Mouse (Mus musculus): ENCODE results near the gene A3galt2. TPM values are rescaled to one million over a fixed set of nuclear protein-coding genes. Genes with fewer than 3 reads are reported as not detected.

A3galt2 gene
- polyA plus RNA-seq, 1 experiment from 2014 or later, result not detected

DNA sequence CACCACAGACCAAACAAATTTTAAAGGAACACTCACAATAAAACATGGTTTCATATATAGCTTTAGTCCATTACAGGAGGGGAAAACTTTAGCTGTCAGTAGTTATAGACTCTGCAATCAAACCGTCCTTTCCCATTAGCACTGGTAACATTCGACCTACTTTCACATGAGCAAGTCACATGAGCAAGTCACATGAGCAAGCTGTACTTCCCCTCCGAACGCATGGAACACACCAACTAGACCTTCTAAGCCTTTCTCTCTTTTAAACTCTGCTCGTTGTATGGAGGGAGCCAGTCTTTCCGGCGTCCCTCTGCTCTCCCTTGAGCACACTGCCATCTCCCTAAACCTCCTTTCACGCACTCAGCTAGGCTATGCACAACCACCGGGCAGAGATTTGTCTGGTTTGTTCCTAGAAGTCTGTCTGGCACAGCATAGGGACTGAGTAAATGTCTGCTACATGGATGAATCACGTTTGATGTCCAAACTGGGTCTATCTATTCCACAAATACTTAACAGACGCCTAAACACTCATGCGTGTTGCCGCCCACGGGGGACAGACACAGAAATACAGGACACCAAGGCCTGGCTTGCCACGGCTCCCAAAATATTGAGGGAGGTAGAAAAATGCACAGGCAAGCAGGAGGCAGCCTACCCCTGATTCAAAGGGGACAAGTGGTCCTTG lies 29.9 kb downstream of the A3galt2 start:
- 82% methylated on average over 15 of the region's 15 CpGs for WGBS (ENCODE audit: insufficient replicate concordance)
- H3K9ac ChIP-seq, result no peak overlapping the region
- peaks cover 20% of the 10 kb centered on the region for H3K4me1 ChIP-seq (replicated peaks)
- H3K9me3 ChIP-seq (replicated peaks), result no peaks in the 10 kb centered on the region
- no peak overlapping the region for H3K4me3 ChIP-seq (replicated peaks)
- peaks cover 83% of the 10 kb centered on the region for H3K36me3 ChIP-seq
- no peaks in the 10 kb centered on the region for H3K27me3 ChIP-seq
- ATAC-seq (ENCODE audit: low read depth), result no peak
- no peak overlapping the region for H3K27ac ChIP-seq
- DNase-seq, result no peak
- no peak overlapping the region for H3K4me2 ChIP-seq

DNA sequence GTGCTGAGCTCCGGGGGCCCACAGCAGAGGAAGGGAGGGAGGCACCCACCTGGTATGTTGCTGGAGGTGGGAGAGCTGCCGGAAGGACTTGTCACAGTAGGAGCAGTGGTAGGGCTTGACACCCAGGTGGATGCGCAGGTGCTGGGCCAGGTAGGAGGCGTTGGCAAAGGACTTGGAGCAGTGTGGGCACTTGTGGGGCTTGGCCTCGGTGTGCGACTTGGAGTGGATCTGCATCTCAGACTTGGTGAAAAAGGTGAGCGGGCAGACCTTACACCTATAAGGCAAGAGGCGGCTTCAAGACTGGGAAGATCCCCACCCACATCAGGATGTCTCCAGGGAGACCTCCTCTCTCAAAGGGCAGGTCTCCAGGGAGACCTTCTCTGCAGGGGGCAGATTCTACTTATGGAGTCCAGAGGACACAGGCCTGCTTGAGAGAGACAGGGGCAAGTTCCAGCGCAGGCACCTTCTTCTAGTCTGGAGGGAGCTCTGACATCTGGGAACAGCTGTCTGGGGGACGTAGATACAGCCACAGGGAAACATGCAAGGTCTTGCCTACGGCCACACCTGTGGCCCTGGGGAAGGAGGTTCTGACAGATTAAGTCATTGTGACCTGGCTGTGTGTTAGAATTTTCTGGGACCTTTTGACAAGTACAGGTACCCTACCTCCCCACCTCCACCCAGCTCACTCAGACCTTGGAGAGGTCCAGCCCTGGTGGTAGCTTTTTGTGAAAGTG lies 30.9 kb downstream of the A3galt2 start:
- DNase-seq (no peak), ATAC-seq (ENCODE audit: low read depth) (no peak)
- 87% methylated on average over 11 of the region's 11 CpGs for WGBS (ENCODE audit: insufficient replicate concordance)
- Histone ChIP-seq H3K27me3 (no peaks in the 10 kb centered on the region), H3K4me2 (no peak overlapping the region), H3K27ac (no peak overlapping the region), H3K4me3 (replicated peaks) (no peak overlapping the region), H3K9ac (no peak overlapping the region), H3K4me1 (replicated peaks) (peaks cover 26% of the 10 kb centered on the region), H3K36me3 (peaks cover 73% of the 10 kb centered on the region), H3K9me3 (replicated peaks) (no peaks in the 10 kb centered on the region)

DNA sequence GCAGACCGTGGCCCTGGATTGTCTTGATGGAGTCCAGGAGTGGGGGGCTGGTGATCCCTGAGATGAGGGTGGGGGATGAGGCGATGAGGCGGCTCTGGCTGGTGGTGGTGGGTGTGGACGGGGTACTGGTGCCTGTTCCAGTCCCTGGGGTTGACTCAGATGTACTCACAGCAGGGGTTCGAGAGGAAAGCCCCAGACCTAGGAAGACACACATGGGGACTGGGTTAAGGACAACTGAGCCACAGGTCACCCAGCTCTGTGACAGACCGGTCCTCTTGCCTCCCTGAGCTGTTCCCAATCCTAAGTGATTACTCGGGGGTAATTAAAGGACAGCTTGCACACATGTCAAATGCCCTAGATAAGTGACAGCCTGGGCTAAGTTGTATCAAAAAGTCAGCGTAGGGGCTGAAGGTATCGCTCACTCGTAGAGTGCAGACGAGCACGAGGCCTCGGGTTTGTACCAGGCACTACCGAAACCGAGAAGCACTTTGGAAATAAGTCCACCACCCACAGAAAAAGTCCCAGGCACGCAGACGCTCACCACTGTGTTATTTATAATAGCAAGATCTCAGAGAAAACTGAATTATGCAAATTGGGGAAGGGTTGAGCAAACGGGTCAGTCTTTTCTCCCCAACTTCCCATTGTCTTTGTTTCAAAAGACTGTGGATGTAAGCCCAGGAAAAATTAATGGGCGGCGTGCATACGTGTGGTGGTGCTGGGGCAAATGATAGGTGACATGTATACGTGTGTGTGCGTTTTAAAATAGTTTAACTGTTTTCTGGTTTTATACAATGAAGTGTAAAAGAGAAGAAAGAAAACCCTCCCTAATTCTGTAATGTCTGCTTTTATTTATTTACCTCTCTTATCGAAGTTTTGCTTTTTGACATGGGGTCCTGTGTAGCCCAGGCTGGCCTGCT lies 32.1 kb downstream of the A3galt2 start:
- Histone ChIP-seq H3K9ac (no peak overlapping the region), H3K27me3 (no peaks in the 10 kb centered on the region), H3K9me3 (replicated peaks) (no peaks in the 10 kb centered on the region), H3K27ac (no peak overlapping the region), H3K4me2 (no peak overlapping the region), H3K4me3 (replicated peaks) (no peak overlapping the region), H3K4me1 (replicated peaks) (peaks cover 28% of the 10 kb centered on the region), H3K36me3 (peaks cover 66% of the 10 kb centered on the region)
- ATAC-seq (ENCODE audit: low read depth) (no peak), DNase-seq (no peak)
- WGBS (ENCODE audit: insufficient replicate concordance), result 84% methylated on average over 24 of the region's 24 CpGs

DNA sequence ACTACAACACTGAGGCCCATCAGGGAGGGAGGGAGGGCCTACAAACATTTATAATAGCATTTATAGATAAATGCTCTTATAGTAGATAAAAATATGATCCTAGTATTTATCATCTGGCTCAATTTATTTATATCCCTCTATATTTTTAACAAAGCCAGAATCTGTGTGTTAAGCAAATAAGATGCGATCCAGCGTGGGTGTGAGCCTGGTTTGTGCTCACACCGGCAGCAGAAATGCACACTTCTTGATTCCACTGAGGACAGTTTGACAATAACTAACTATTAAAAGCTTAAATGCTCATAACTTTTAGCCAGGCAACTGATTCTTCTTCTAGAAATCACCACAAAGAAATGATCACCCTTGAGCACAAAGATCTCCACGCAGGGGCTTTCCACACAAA lies 32.9 kb downstream of the A3galt2 start:
- DNase-seq (no peak), ATAC-seq (ENCODE audit: low read depth) (no peak)
- WGBS (ENCODE audit: insufficient replicate concordance), result 85% methylated on average over 4 of the region's 4 CpGs
- Histone ChIP-seq H3K27me3 (no peaks in the 10 kb centered on the region), H3K4me3 (replicated peaks) (no peak overlapping the region), H3K36me3 (peaks cover 65% of the 10 kb centered on the region), H3K9me3 (replicated peaks) (no peaks in the 10 kb centered on the region), H3K9ac (no peak overlapping the region), H3K27ac (no peak overlapping the region), H3K4me1 (replicated peaks) (peaks cover 20% of the 10 kb centered on the region), H3K4me2 (no peak overlapping the region)

DNA sequence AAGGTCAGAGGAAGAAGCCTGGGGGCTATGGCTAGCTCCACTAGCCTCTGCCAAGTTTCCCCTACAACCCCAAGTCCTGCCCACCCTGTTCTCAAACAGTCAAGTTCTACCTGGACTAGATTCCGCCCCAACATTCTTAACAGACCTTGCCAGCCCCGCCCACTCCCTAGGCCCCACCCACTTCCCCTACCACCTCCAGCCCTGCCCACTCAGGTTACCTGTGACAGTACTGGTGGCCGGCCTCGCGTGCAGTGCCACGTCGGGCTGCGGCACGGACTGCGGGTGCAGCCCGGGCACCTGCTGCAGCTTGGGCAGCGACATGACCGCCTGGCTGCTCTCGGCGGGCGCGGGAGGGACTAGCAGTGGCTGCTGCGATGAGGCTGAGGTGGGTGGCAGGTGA lies 34.5 kb downstream of the A3galt2 start:
- DNase-seq (no peak), ATAC-seq (ENCODE audit: low read depth) (0 out of 2 replicates have a peak, but pooled peaks have one; percentile 8)
- 0 out of 2 replicates have a peak overlapping the region, but pooled peaks have one; percentile 4 for H3K9ac ChIP-seq

DNA sequence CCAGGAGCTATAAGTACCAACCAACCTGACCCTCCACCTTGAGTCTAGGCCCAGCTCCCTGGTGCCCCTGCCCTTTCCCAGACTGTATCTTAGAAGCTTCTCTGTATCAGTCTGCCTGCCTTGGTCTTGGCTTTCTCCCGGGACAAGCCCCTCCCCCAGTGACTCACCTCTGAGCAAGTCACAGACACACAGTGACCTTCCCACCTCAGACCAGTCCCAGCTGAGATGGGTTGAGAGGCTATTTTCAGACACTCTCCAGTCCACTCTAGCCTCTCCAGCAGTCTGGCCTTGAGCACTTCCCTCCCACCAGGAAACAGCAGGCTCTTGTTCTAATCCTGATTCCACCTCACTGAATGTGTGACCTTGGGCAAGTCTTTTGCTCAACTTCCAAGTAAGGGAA lies 38.5 kb downstream of the A3galt2 start:
- Histone ChIP-seq H3K4me3 (replicated peaks) (no peak overlapping the region), H3K9ac (no peak overlapping the region), H3K27ac (no peak overlapping the region), H3K4me2 (no peak overlapping the region), H3K9me3 (replicated peaks) (no peaks in the 10 kb centered on the region), H3K36me3 (peaks cover 15% of the 10 kb centered on the region; the same call in 1 of the 2 replicates), H3K4me1 (replicated peaks) (peaks cover 60% of the 10 kb centered on the region), H3K27me3 (no peaks in the 10 kb centered on the region)
- no peak for ATAC-seq (ENCODE audit: low read depth)
- DNase-seq, result no peak
- 41% methylated on average over 1 of the region's 1 CpGs for WGBS (ENCODE audit: insufficient replicate concordance)

More for the DNA sequence above, 34.5 kb downstream of the A3galt2 start:
- H3K4me3 ChIP-seq (replicated peaks), result peak overlapping the region; percentile 28
- no peak overlapping the region for H3K27ac ChIP-seq
- peaks cover 52% of the 10 kb centered on the region for H3K36me3 ChIP-seq
- H3K9me3 ChIP-seq (replicated peaks), result no peaks in the 10 kb centered on the region
- 72% methylated on average over 18 of the region's 18 CpGs for WGBS (ENCODE audit: insufficient replicate concordance)
- H3K4me1 ChIP-seq (replicated peaks), result peaks cover 31% of the 10 kb centered on the region
- peak overlapping the region; percentile 47 for H3K4me2 ChIP-seq
- H3K27me3 ChIP-seq, result no peaks in the 10 kb centered on the region

DNA sequence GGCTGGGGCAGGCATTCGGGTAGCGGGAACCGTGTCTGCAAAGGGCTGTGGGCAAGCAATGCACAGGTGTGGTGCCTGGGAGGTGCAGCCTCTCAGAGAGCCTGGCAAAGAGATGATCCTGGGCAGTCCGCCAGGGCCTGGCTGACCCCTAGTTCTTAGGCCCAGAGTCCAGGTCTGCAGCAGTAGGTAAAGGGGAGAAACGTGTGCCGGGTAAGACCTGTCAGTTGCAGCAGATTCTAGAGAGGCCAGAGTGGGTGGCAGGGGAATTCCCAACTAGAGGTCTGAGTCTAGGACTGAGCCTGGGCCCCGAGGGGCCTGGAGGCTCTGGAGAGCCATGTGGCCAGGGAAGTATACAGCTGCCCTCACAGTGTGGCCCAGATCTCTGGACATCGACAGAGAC lies 39.0 kb downstream of the A3galt2 start:
- Histone ChIP-seq H3K36me3 (peaks cover 15% of the 10 kb centered on the region; the same call in 1 of the 2 replicates), H3K9ac (no peak overlapping the region), H3K4me2 (no peak overlapping the region), H3K27ac (0 out of 2 replicates have a peak overlapping the region, but pooled peaks have one; percentile 7), H3K4me3 (replicated peaks) (no peak overlapping the region), H3K27me3 (no peaks in the 10 kb centered on the region), H3K4me1 (replicated peaks) (peaks cover 64% of the 10 kb centered on the region), H3K9me3 (replicated peaks) (no peaks in the 10 kb centered on the region)
- DNase-seq (no peak), ATAC-seq (ENCODE audit: low read depth) (no peak)
- WGBS (ENCODE audit: insufficient replicate concordance), result 81% methylated on average over 8 of the region's 8 CpGs

DNA sequence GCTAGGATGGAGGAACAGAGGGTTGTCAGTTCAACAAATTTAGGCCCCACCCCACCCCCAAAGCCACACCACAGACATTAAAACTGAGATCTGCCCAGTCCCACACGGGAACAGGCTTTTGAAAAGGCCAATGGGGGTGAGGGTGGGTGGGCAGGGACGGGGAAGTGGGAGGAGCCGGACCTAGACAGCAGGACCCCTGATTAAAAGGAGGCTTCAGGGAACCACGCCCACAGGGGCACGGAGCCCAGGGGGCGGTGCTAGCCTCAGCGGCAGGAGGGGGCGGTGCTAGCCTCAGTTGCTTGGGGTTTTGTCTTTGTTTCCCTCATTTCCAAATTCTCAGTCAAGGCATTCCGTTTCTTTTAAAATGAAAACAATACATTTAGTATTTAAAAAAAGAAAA lies 40.4 kb downstream of the A3galt2 start:
- WGBS (ENCODE audit: insufficient replicate concordance), result 3% methylated on average over 9 of the region's 9 CpGs
- Histone ChIP-seq H3K4me1 (replicated peaks) (peaks cover 55% of the 10 kb centered on the region), H3K4me2 (peak overlapping the region; percentile 46), H3K9ac (0 out of 2 replicates have a peak overlapping the region, but pooled peaks have one; percentile 23), H3K36me3 (0 out of 2 replicates have a peak, but pooled peaks cover 10% of the 10 kb centered on the region), H3K9me3 (replicated peaks) (no peaks in the 10 kb centered on the region), H3K27me3 (no peaks in the 10 kb centered on the region), H3K4me3 (replicated peaks) (no peak overlapping the region; the same call in 1 of the 2 replicates), H3K27ac (no peak overlapping the region)
- no peak for DNase-seq
- ATAC-seq (ENCODE audit: low read depth), result 0 out of 2 replicates have a peak, but pooled peaks have one; percentile 33

DNA sequence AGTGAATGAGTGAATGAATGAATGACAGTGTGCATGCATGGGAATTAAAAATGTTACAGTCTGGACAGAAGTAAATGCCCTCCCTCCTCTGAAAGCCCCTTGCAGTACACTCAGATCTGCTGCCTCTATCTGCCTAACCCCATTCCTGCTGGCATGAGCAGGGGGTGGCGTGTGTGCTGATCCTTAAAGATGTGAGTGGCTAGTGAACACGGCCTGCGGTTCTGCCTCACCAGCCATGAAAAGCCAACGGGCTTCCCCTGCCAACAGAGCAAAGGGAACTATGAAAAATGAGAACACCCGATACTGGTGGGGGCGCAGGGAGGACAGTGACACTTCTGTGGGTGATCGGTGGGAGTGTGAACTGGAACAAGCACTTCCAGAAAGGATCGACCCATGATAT lies 41.6 kb downstream of the A3galt2 start:
- H3K4me1 ChIP-seq (replicated peaks), result peaks cover 57% of the 10 kb centered on the region
- 71% methylated on average over 8 of the region's 8 CpGs for WGBS (ENCODE audit: insufficient replicate concordance)
- H3K9ac ChIP-seq, result 0 out of 2 replicates have a peak overlapping the region, but pooled peaks have one; percentile 6
- ATAC-seq (ENCODE audit: low read depth) (no peak), DNase-seq (no peak)
- H3K4me3 ChIP-seq (replicated peaks), result no peak overlapping the region
- no peak overlapping the region for H3K4me2 ChIP-seq
- H3K27me3 ChIP-seq, result no peaks in the 10 kb centered on the region
- 0 out of 2 replicates have a peak, but pooled peaks cover 10% of the 10 kb centered on the region for H3K36me3 ChIP-seq
- no peak overlapping the region for H3K27ac ChIP-seq
- no peaks in the 10 kb centered on the region for H3K9me3 ChIP-seq (replicated peaks)

DNA sequence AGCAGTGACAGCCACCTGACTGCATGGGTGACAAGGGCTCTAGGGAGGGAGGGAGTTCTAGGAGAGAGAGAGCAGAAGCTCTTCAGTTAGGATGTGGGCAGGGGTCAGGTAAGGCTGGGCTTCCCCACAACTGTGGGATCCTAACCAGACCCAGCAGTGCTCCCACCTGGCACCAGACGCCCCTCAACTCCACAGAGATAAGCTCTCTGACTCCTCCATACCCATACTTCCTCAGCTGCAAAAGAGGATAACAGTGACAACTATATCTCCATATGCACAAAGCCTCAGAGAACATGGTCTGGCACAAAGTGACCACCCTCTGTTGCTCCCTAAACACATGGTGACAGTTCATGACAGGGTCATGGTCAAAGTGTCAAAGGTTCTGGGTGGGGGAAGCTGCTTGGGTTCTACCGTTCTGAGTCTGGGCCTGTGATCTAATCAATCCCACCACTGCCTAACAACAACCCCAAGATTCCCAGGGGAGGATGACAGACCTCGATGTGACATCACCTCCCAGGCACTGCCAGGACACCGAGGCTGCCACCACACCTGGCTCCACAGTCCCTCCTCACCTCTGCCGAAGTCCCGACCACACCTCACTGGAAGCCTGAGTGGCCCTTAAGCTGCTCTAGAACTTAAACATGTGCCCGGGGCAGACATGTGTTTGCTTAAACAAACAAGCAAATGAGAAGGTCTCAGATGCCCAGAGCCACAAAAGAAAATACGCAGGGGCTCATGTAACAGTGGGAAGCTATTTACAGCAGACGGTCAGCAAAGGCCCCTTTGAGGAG lies 46.7 kb downstream of the A3galt2 start:
- DNase-seq (no peak), ATAC-seq (ENCODE audit: low read depth) (no peak)
- WGBS (ENCODE audit: insufficient replicate concordance), result 48% methylated on average over 9 of the region's 9 CpGs
- no peak overlapping the region; the same call in 1 of the 2 replicates for H3K9ac ChIP-seq
- peaks cover 62% of the 10 kb centered on the region for H3K4me1 ChIP-seq (replicated peaks)
- no peaks in the 10 kb centered on the region for H3K36me3 ChIP-seq
- H3K4me2 ChIP-seq, result no peak overlapping the region
- H3K27me3 ChIP-seq, result no peaks in the 10 kb centered on the region
- no peaks in the 10 kb centered on the region for H3K9me3 ChIP-seq (replicated peaks)
- peak overlapping the region; percentile 5; the same call in 1 of the 2 replicates for H3K27ac ChIP-seq
- H3K4me3 ChIP-seq (replicated peaks), result no peak overlapping the region

All from liver, embryonic 13.5 days (tissue).